ENCODE assay signal across 17 mouse cellular contexts in genomic region chr8:56547866-56548265, GRCm38 (mm10).
"Had no signal": no experiment of that assay in that cellular context is flagged by ENCODE, and none has a peak within 500 bp of the region (broad histone marks: within the 10 kb centered on the region; RNA-seq: fewer than 3 reads in every experiment).

No protein-coding gene starts in this region.

- H3K9me3 ChIP-seq: liver, embryonic 12.5 days; midbrain, embryonic 13.5 days; midbrain, embryonic 15.5 days; neural tube, embryonic 12.5 days had no signal

- H3K27ac ChIP-seq: liver, embryonic 12.5 days; liver, embryonic 14.5 days; midbrain, embryonic 13.5 days; midbrain, embryonic 15.5 days; neural tube, embryonic 12.5 days had no signal

- H3K4me3 ChIP-seq: liver, embryonic 12.5 days; midbrain, embryonic 13.5 days; midbrain, embryonic 15.5 days; neural tube, embryonic 12.5 days had no signal

- H3K27me3 ChIP-seq: liver, embryonic 12.5 days; midbrain, embryonic 13.5 days; midbrain, embryonic 15.5 days; neural tube, embryonic 12.5 days had no signal

- H3K9ac ChIP-seq: liver, embryonic 12.5 days; liver, embryonic 14.5 days; lung, embryonic 14.5 days; midbrain, embryonic 13.5 days; midbrain, embryonic 15.5 days; neural tube, embryonic 12.5 days had no signal

- DNase-seq: lung, adult 18-20 months; lung, embryonic 14.5 days; lung, postnatal 10 days; lung, postnatal 4 days; retina, postnatal 1 day; right cerebral cortex, adult 18-20 months; right cerebral cortex, postnatal 25 days; right cerebral cortex, postnatal 4 days; spleen, adult 18-20 months; thymus, adult 18-20 months; thymus, postnatal 14 days; thymus, postnatal 36 days had no signal

- ATAC-seq: liver, embryonic 12.5 days; midbrain, embryonic 13.5 days; midbrain, embryonic 15.5 days had no signal
